Mouse (Mus musculus): ENCODE data around the gene Mapk1ip1. TPM values are rescaled to one million over a fixed set of nuclear protein-coding genes. Genes with fewer than 3 reads are reported as not detected.

The Mapk1ip1 gene
- polyA plus RNA-seq, 1 experiment from 2014 or later, result 11.6 TPM

DNA sequence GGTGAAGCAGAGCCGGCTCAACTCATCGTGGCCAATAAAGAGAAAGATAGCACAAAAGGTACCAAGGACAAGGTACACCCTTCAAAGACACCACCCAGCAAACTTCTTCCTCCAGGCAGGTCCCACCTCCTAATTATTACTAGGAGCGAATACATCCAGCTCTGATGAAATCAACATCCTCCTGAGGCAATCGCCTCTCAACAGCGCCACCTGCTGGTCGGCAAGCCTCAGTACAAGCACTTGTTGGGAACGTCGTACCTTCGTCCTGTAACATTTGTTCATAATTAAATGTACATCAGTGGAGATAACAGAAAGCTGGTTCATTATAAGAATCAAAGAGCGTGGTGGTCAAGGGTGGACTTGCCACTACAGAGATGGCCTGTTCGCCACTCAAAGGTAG, 18.3 kb downstream of the Mapk1ip1 start:
- peaks cover 15% of the 10 kb centered on the region for H3K4me1 ChIP-seq (replicated peaks)
- H3K4me3 ChIP-seq (replicated peaks), result no peak overlapping the region
- H3K9ac ChIP-seq (replicated peaks), result no peak overlapping the region
- ATAC-seq (ENCODE audit: insufficient number of reproducible peaks, insufficient read depth, low FRiP score, low TSS enrichment, low read depth), result no peak
- H3K36me3 ChIP-seq, result no peaks in the 10 kb centered on the region
- no peak overlapping the region for H3K27ac ChIP-seq
- H3K4me2 ChIP-seq, result no peak overlapping the region
- no peaks in the 10 kb centered on the region for H3K9me3 ChIP-seq
- 14% methylated on average over 11 of the region's 11 CpGs for WGBS
- H3K27me3 ChIP-seq, result no peaks in the 10 kb centered on the region

DNA sequence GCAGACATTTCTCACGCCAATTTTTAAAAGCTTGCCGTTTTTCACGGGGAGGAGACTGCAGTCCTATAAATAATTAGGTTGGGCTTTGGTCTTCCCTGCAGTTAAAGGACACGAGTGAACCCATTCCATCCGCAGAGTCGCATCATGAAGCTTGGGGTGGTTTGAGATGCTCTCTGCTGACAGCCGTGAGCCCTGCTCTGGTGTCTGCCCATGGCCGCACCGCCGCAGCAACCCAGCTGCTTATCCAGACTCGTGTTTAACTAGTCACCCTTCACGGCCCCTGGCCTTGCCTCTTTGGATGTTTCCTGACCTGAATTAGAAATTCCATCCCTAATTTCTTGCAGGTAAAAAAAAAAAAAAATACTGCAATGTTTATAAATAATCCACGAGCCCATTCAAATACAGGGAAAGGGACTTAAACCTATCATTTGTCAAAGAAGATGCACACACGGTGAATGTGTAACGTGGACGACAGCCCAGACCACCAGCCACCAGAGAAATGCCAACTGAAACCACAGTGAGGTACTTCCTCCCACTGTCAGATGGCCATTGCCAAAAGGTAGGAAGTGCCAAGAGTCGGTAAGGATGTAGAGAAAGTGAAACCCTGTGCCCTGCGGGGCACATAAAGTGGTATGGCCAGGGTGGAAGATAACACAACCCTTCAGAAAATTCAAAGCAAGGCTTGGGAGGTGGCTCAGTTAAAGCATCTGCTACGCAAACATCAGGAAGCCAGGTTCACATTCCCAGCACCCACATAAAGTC, 20.9 kb downstream of the Mapk1ip1 start:
- 83% methylated on average over 19 of the region's 19 CpGs for WGBS
- Histone ChIP-seq H3K27ac (no peak overlapping the region), H3K4me1 (replicated peaks) (peaks cover 15% of the 10 kb centered on the region), H3K27me3 (no peaks in the 10 kb centered on the region), H3K9ac (replicated peaks) (no peak overlapping the region), H3K4me2 (no peak overlapping the region), H3K36me3 (no peaks in the 10 kb centered on the region), H3K4me3 (replicated peaks) (no peak overlapping the region), H3K9me3 (no peaks in the 10 kb centered on the region)
- ATAC-seq (ENCODE audit: insufficient number of reproducible peaks, insufficient read depth, low FRiP score, low TSS enrichment, low read depth), result no peak

GRCm38 (mm10) chr7:138824423-138824822, 21.6 kb downstream of the Mapk1ip1 start:
- no peak for ATAC-seq (ENCODE audit: insufficient number of reproducible peaks, insufficient read depth, low FRiP score, low TSS enrichment, low read depth)
- Histone ChIP-seq H3K27me3 (no peaks in the 10 kb centered on the region), H3K27ac (no peak overlapping the region), H3K4me1 (replicated peaks) (peaks cover 15% of the 10 kb centered on the region), H3K4me2 (no peak overlapping the region), H3K36me3 (no peaks in the 10 kb centered on the region), H3K9ac (replicated peaks) (no peak overlapping the region), H3K9me3 (no peaks in the 10 kb centered on the region), H3K4me3 (replicated peaks) (no peak overlapping the region)
- WGBS, result 60% methylated on average over 6 of the region's 6 CpGs

GRCm38 (mm10) chr7:138818314-138818713, 27.8 kb downstream of the Mapk1ip1 start:
- Histone ChIP-seq H3K9me3 (no peaks in the 10 kb centered on the region), H3K4me1 (replicated peaks) (peaks cover under 1% of the 10 kb centered on the region; the same call in 1 of the 2 replicates), H3K9ac (replicated peaks) (no peak overlapping the region), H3K4me3 (replicated peaks) (no peak overlapping the region), H3K27me3 (no peaks in the 10 kb centered on the region), H3K27ac (no peak overlapping the region), H3K36me3 (no peaks in the 10 kb centered on the region), H3K4me2 (no peak overlapping the region)
- WGBS, result 61% methylated on average over 4 of the region's 4 CpGs
- ATAC-seq (ENCODE audit: insufficient number of reproducible peaks, insufficient read depth, low FRiP score, low TSS enrichment, low read depth), result no peak

- no peak overlapping the region for H3K27ac ChIP-seq
- 79% methylated on average over 11 of the region's 11 CpGs for WGBS
- H3K36me3 ChIP-seq, result no peaks in the 10 kb centered on the region
- ATAC-seq (ENCODE audit: insufficient number of reproducible peaks, insufficient read depth, low FRiP score, low TSS enrichment, low read depth), result no peak
- no peak overlapping the region for H3K4me2 ChIP-seq
- no peaks in the 10 kb centered on the region for H3K9me3 ChIP-seq
- H3K4me3 ChIP-seq (replicated peaks), result no peak overlapping the region
- H3K27me3 ChIP-seq, result no peaks in the 10 kb centered on the region
- peaks cover 5% of the 10 kb centered on the region; the same call in 1 of the 2 replicates for H3K4me1 ChIP-seq (replicated peaks)
- H3K9ac ChIP-seq (replicated peaks), result no peak overlapping the region
Measured at GRCm38 (mm10) chr7:138813213-138813875, 32.7 kb downstream of the Mapk1ip1 start.

DNA sequence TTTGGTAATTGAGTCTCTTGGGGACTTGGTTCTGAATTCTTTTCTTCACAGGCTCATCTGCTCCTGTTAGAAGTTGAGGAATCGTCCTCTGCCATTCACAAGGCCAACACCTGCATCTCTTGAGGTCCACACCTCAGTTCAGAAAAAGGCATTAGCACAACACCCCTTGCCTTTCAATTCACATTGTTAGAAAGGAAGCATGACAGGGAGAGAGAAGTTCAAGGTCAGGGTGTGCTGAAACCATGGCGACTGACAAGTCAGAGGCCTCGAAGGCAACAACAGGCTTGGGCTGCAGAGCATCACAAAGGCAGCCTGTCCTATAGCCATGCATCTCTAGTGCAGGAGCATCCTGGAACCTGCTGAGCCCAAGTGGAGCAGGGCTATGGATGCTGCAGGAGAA, 38.9 kb downstream of the Mapk1ip1 start:
- peaks cover 17% of the 10 kb centered on the region; the same call in 1 of the 2 replicates for H3K9me3 ChIP-seq
- no peak overlapping the region for H3K4me2 ChIP-seq
- H3K9ac ChIP-seq (replicated peaks), result no peak overlapping the region
- peaks cover 10% of the 10 kb centered on the region; the same call in 1 of the 2 replicates for H3K4me1 ChIP-seq (replicated peaks)
- H3K4me3 ChIP-seq (replicated peaks), result no peak overlapping the region
- ATAC-seq (ENCODE audit: insufficient number of reproducible peaks, insufficient read depth, low FRiP score, low TSS enrichment, low read depth), result no peak
- no peak overlapping the region for H3K27ac ChIP-seq
- H3K36me3 ChIP-seq, result no peaks in the 10 kb centered on the region
- H3K27me3 ChIP-seq, result no peaks in the 10 kb centered on the region
- WGBS, result 83% methylated on average over 3 of the region's 3 CpGs

GRCm38 (mm10) chr7:138803386-138803785, 42.7 kb downstream of the Mapk1ip1 start:
- H3K27me3 ChIP-seq, result no peaks in the 10 kb centered on the region
- H3K4me3 ChIP-seq (replicated peaks), result no peak overlapping the region
- H3K36me3 ChIP-seq, result no peaks in the 10 kb centered on the region
- 20% methylated on average over 4 of the region's 4 CpGs for WGBS
- H3K27ac ChIP-seq, result no peak overlapping the region
- no peak overlapping the region for H3K4me2 ChIP-seq
- peaks cover 10% of the 10 kb centered on the region; the same call in 1 of the 2 replicates for H3K4me1 ChIP-seq (replicated peaks)
- no peak for ATAC-seq (ENCODE audit: insufficient number of reproducible peaks, insufficient read depth, low FRiP score, low TSS enrichment, low read depth)
- peaks cover 17% of the 10 kb centered on the region; the same call in 1 of the 2 replicates for H3K9me3 ChIP-seq
- H3K9ac ChIP-seq (replicated peaks), result no peak overlapping the region

DNA sequence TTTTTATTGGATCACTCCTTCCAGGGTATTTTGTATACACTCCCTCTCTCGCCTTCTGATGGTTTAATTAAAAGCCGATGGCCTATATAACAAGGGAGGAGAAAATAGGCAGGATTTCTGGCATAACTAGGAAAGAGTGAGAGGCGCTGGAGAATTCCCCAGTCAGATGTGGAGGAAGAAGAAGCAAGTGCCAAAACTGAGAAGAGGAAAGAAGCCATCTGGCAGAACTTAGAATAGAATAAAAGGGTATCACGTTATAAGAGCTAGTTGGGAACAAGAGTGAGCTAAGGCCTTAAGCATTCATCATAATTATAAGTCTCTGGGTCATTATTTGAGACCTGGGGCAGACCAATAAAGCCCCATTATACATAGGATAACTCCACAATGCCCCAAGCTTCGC, 58.0 kb downstream of the Mapk1ip1 start:
- Histone ChIP-seq H3K36me3 (no peaks in the 10 kb centered on the region), H3K4me3 (replicated peaks) (no peak overlapping the region), H3K4me1 (replicated peaks) (0 out of 2 replicates have a peak, but pooled peaks cover 3% of the 10 kb centered on the region), H3K27me3 (no peaks in the 10 kb centered on the region; the same call in 1 of the 2 replicates), H3K9ac (replicated peaks) (no peak overlapping the region), H3K9me3 (no peaks in the 10 kb centered on the region; the same call in 1 of the 2 replicates), H3K4me2 (no peak overlapping the region), H3K27ac (no peak overlapping the region)
- ATAC-seq (ENCODE audit: insufficient number of reproducible peaks, insufficient read depth, low FRiP score, low TSS enrichment, low read depth), result no peak
- WGBS, result 64% methylated on average over 5 of the region's 5 CpGs

Other genes with a start within 250 kb of the Mapk1ip1 start
- gene Ppp2r2d, start 194 bp downstream of the Mapk1ip1 start, polyA plus RNA-seq (2016; fragmentation: Nextera tagmentation; extraction: Ambion mirVana), result 51.1 and 56.7 TPM in 2 replicates
- 117 and 124 TPM in 2 replicates for gene Bnip3, start 63.2 kb upstream of the Mapk1ip1 start, polyA plus RNA-seq (2016; fragmentation: Nextera tagmentation; extraction: Ambion mirVana)
- gene Jakmip3, start 94.5 kb upstream of the Mapk1ip1 start, polyA plus RNA-seq (2016; fragmentation: Nextera tagmentation; extraction: Ambion mirVana), result 0.66 and 0.68 TPM in 2 replicates
- gene Dpysl4, start 239.7 kb upstream of the Mapk1ip1 start, polyA plus RNA-seq (2016; fragmentation: Nextera tagmentation; extraction: Ambion mirVana), result 34.4 and 34.9 TPM in 2 replicates